Mouse (Mus musculus) kidney, adult 9 months (tissue): Measurements from ENCODE around the gene Ttc25.
"Not testable (repeated sequence)": the region's sequence is repeated elsewhere in the genome, so short reads cannot be mapped to it uniquely, and the experiment has no call there.

Experiments
- DNase-seq: peaks from one replicate; pipeline ENCODE4 v3.0.0; 2022

Gene Ttc25

GRCm38 (mm10) chr11:100574188-100574587 is 28.8 kb downstream of the Ttc25 start:
- DNase-seq: peak; percentile 26

GRCm38 (mm10) chr11:100574708-100575483 is 29.5 kb downstream of the Ttc25 start, which contains the start of gene Cnp:
Cnp (plus strand) TSS chr11:100574904.
- DNase-seq: peak; percentile 80

- no peak for DNase-seq
These were observed 30.1 kb downstream of the Ttc25 start for GRCm38 (mm10) chr11:100575484-100575855.

GRCm38 (mm10) chr11:100576256-100576655 is 30.8 kb downstream of the Ttc25 start:
- DNase-seq: no peak

GRCm38 (mm10) chr11:100577852-100578599 is 32.6 kb downstream of the Ttc25 start:
- DNase-seq: no peak

- no peak for DNase-seq
These were observed 33.9 kb downstream of the Ttc25 start for GRCm38 (mm10) chr11:100579116-100579799.

GRCm38 (mm10) chr11:100580275-100580674 is 34.9 kb downstream of the Ttc25 start:
- no peak for DNase-seq

GRCm38 (mm10) chr11:100581756-100582155 is 36.3 kb downstream of the Ttc25 start:
- DNase-seq: no peak

- not testable (repeated sequence) for DNase-seq
These were observed 37.0 kb downstream of the Ttc25 start for GRCm38 (mm10) chr11:100582413-100582812.

- DNase-seq: no peak
These were observed 37.4 kb downstream of the Ttc25 start for GRCm38 (mm10) chr11:100582836-100583235.

GRCm38 (mm10) chr11:100584561-100584961 is 39.2 kb downstream of the Ttc25 start:
- no peak for DNase-seq

GRCm38 (mm10) chr11:100585148-100585547 is 39.7 kb downstream of the Ttc25 start:
- no peak for DNase-seq

GRCm38 (mm10) chr11:100588462-100588861 is 43.1 kb downstream of the Ttc25 start:
- DNase-seq: no peak

GRCm38 (mm10) chr11:100592346-100593046 is 47.1 kb downstream of the Ttc25 start:
- DNase-seq: no peak

GRCm38 (mm10) chr11:100594608-100595007 is 49.2 kb downstream of the Ttc25 start:
- DNase-seq: no peak

- no peak for DNase-seq
These were observed 50.1 kb downstream of the Ttc25 start for GRCm38 (mm10) chr11:100595533-100595932.

- no peak for DNase-seq
These were observed 52.7 kb downstream of the Ttc25 start for GRCm38 (mm10) chr11:100598074-100598473.

- DNase-seq: no peak
These were observed 56.0 kb downstream of the Ttc25 start for GRCm38 (mm10) chr11:100601372-100601771.

- DNase-seq: no peak
These were observed 57.7 kb downstream of the Ttc25 start for GRCm38 (mm10) chr11:100603155-100603554.

GRCm38 (mm10) chr11:100603813-100604212 is 58.4 kb downstream of the Ttc25 start:
- no peak for DNase-seq

- no peak for DNase-seq
These were observed 59.1 kb downstream of the Ttc25 start for GRCm38 (mm10) chr11:100604321-100605005.

- no peak for DNase-seq
These were observed 60.0 kb downstream of the Ttc25 start for GRCm38 (mm10) chr11:100605451-100605850.
